Mouse (Mus musculus) heart, postnatal 4 days (tissue): ENCODE data around the gene Cyp2c37. TPM values are rescaled to one million over a fixed set of nuclear protein-coding genes. Genes with fewer than 3 reads are reported as not detected.
"Not testable (repeated sequence)": the region's sequence is repeated elsewhere in the genome, so short reads cannot be mapped to it uniquely, and the experiment has no call there.

Source experiments
- DNase-seq: peaks from one replicate; pipeline ENCODE4 v3.0.0; 2021
- total RNA-seq, 2 experiments: library from RNA; stranded (reverse); gene quantifications; 2 replicates each; pipeline ENCODE4 v1.2.3; 2021

Gene Cyp2c37
- total RNA-seq = not detected

GRCm38 (mm10) chr19:39992140-39992539 lies at the start of gene Cyp2c37:
Gene Cyp2c37 (plus strand): TSS chr19:39992424.
- DNase-seq = not testable (repeated sequence)

DNA sequence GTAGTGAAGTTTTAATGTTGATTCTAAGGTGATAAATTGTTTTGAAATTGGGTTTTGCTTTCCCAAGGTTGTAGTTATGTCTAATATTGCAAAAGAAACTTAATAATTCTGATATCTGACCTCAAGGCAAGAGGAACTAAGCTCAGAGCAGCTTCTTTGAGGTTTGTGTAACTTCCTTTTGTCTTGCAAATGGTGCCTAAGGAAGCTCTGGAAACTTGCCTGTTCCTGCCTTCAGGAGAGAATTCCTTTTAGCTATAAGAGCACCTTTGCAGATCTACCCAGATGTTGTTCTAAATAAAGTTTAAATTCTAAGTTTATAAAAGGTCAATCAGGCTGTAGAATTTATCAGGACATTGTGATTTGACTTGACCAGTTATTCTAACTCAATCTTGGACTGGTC lies 31.4 kb upstream of the Cyp2c37 start:
- DNase-seq = not testable (repeated sequence)

DNA sequence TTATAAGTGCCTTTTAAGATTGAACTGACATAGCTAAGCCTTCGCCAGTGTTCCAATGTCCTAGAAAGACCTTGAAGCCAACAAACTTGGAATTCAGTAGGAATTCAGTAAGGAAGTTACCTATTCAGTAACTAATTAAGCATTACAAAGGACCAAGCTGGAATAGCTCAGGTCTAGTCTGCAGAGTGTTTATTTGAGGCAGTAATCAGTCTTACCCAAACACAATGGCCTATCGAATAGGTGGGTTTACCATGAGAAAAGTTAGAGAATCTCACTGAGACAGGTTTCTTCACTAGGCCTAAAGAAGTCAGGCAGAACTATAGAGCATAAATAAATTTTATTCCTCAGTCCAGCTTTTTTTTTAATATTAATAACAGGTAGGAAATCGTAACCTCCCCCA lies 21.1 kb upstream of the Cyp2c37 start:
- not testable (repeated sequence) for DNase-seq

- no peak for DNase-seq
These were observed 2.8 kb upstream of the Cyp2c37 start for GRCm38 (mm10) chr19:39989471-39989870.

Other genes starting within 250 kb of the Cyp2c37 start
- gene Cyp2c40, start 179.6 kb upstream of the Cyp2c37 start, total RNA-seq = not detected
- gene Cyp2c69, start 105.6 kb upstream of the Cyp2c37 start, total RNA-seq = not detected
- not detected for gene Cyp2c54, start 81.4 kb downstream of the Cyp2c37 start, total RNA-seq
- not detected for gene Cyp2c50, start 97.3 kb downstream of the Cyp2c37 start, total RNA-seq
- under 1 TPM; 0.74 TPM for gene Cyp2c70, start 194.9 kb downstream of the Cyp2c37 start, total RNA-seq